Mouse (Mus musculus): ENCODE data around the gene Ifitm10. TPM values are rescaled to one million over a fixed set of nuclear protein-coding genes. Genes with fewer than 3 reads are reported as not detected.
"Not testable (repeated sequence)": the region's sequence is repeated elsewhere in the genome, so short reads cannot be mapped to it uniquely, and the experiment has no call there.

Gene Ifitm10
- total RNA-seq, 2 experiments from 2014 or later, result 26.4 to 28.8 TPM

- DNase-seq (ENCODE audit: low spot score in 2 of 2), result not testable (repeated sequence)
- intact Hi-C loops (cut with DNase I), result loop anchor here (5.0 kb wide), 2 partner anchors 165 to 345 kb away; partner anchors contain the start of gene Tnnt3
These were observed 40.8 kb downstream of the Ifitm10 start for GRCm38 (mm10) chr7:142332741-142333140.

- intact Hi-C loops (cut with DNase I), result loop anchor here (5.0 kb wide), 2 partner anchors 166 to 346 kb away; partner anchors contain the start of gene Tnnt3
- no peak for DNase-seq (ENCODE audit: low spot score in 2 of 2)
These were observed 42.3 kb downstream of the Ifitm10 start for GRCm38 (mm10) chr7:142331281-142331680.

GRCm38 (mm10) chr7:142330271-142330724, 43.3 kb downstream of the Ifitm10 start:
- intact Hi-C loops (cut with DNase I), result loop anchor here (5.0 kb wide), 2 partner anchors 167 to 347 kb away; partner anchors contain the start of gene Tnnt3

GRCm38 (mm10) chr7:142328507-142328906, 45.0 kb downstream of the Ifitm10 start:
- no peak for DNase-seq (ENCODE audit: low spot score in 2 of 2)
- intact Hi-C loops (cut with DNase I), result no loop called here

More at GRCm38 (mm10) chr7:142330271-142330724, 43.3 kb downstream of the Ifitm10 start:
- DNase-seq (ENCODE audit: low spot score in 2 of 2), result no peak

- intact Hi-C loops (cut with DNase I), result no loop called here
- DNase-seq (ENCODE audit: low spot score in 2 of 2), result no peak
These were observed 46.7 kb downstream of the Ifitm10 start for GRCm38 (mm10) chr7:142326714-142327445.

GRCm38 (mm10) chr7:142323396-142324117, 50.0 kb downstream of the Ifitm10 start:
- intact Hi-C loops (cut with DNase I), result no loop called here
- peak in 1 of 2 experiments; percentile 20 for DNase-seq (ENCODE audit: low spot score in 2 of 2)

- intact Hi-C loops (cut with DNase I), result no loop called here
These were observed 50.9 kb downstream of the Ifitm10 start for GRCm38 (mm10) chr7:142322641-142323040.

GRCm38 (mm10) chr7:142321637-142322306, 51.8 kb downstream of the Ifitm10 start:
- DNase-seq (ENCODE audit: low spot score in 2 of 2); intact Hi-C loops (cut with DNase I): not testable (repeated sequence)

More at GRCm38 (mm10) chr7:142322641-142323040, 50.9 kb downstream of the Ifitm10 start:
- DNase-seq (ENCODE audit: low spot score in 2 of 2), result no peak

GRCm38 (mm10) chr7:142320906-142321305, 52.6 kb downstream of the Ifitm10 start:
- intact Hi-C loops (cut with DNase I), result no loop called here
- no peak for DNase-seq (ENCODE audit: low spot score in 2 of 2)

GRCm38 (mm10) chr7:142319124-142319523, 54.4 kb downstream of the Ifitm10 start:
- intact Hi-C loops (cut with DNase I), result loop anchor here (5.0 kb wide), 1 partner anchor 178 kb away; the partner anchor contains the start of gene Tnnt3
- no peak for DNase-seq (ENCODE audit: low spot score in 2 of 2)

- no peak for DNase-seq (ENCODE audit: low spot score in 2 of 2)
- intact Hi-C loops (cut with DNase I), result loop anchor here (2.0 to 5.0 kb wide), 2 partner anchors 180 to 264 kb away; partner anchors contain the start of gene Tnnt3
These were observed 56.3 kb downstream of the Ifitm10 start for GRCm38 (mm10) chr7:142317216-142317615.

- intact Hi-C loops (cut with DNase I), result loop anchor here (1.0 to 5.0 kb wide), 3 partner anchors 181 to 359 kb away; partner anchors contain the start of gene Tnnt3
- DNase-seq (ENCODE audit: low spot score in 2 of 2), result peak; percentile 43 to 48
These were observed 57.0 kb downstream of the Ifitm10 start for GRCm38 (mm10) chr7:142316558-142316957.

GRCm38 (mm10) chr7:142314600-142315285, 58.8 kb downstream of the Ifitm10 start:
- intact Hi-C loops (cut with DNase I), result loop anchor here (5.0 kb wide), 1 partner anchor 183 kb away; the partner anchor contains the start of gene Tnnt3

GRCm38 (mm10) chr7:142303929-142304328, 69.6 kb downstream of the Ifitm10 start:
- intact Hi-C loops (cut with DNase I); DNase-seq (ENCODE audit: low spot score in 2 of 2): not testable (repeated sequence)

More at GRCm38 (mm10) chr7:142314600-142315285, 58.8 kb downstream of the Ifitm10 start:
- no peak for DNase-seq (ENCODE audit: low spot score in 2 of 2)

GRCm38 (mm10) chr7:142303249-142303648, 70.3 kb downstream of the Ifitm10 start, which contains the start of gene Krtap5-4:
TSS of gene Krtap5-4 (plus strand) at chr7:142303549.
- intact Hi-C loops (cut with DNase I), result no loop called here
- DNase-seq (ENCODE audit: low spot score in 2 of 2), result no peak

GRCm38 (mm10) chr7:142297018-142297417, 76.5 kb downstream of the Ifitm10 start, which contains the start of gene Krtap5-1:
TSS of gene Krtap5-1 (minus strand) at chr7:142297118.
- DNase-seq (ENCODE audit: low spot score in 2 of 2); intact Hi-C loops (cut with DNase I): not testable (repeated sequence)

GRCm38 (mm10) chr7:142296108-142296507, 77.4 kb downstream of the Ifitm10 start:
- DNase-seq (ENCODE audit: low spot score in 2 of 2); intact Hi-C loops (cut with DNase I): not testable (repeated sequence)

GRCm38 (mm10) chr7:142295418-142295817, 78.1 kb downstream of the Ifitm10 start:
- DNase-seq (ENCODE audit: low spot score in 2 of 2), result no peak
- intact Hi-C loops (cut with DNase I), result no loop called here
